Mouse (Mus musculus): ENCODE measurements around the gene Cacna2d3.
A peak's percentile ranks its signal among the peaks of the same experiment; 100 is the strongest.

The Cacna2d3 gene

DNA sequence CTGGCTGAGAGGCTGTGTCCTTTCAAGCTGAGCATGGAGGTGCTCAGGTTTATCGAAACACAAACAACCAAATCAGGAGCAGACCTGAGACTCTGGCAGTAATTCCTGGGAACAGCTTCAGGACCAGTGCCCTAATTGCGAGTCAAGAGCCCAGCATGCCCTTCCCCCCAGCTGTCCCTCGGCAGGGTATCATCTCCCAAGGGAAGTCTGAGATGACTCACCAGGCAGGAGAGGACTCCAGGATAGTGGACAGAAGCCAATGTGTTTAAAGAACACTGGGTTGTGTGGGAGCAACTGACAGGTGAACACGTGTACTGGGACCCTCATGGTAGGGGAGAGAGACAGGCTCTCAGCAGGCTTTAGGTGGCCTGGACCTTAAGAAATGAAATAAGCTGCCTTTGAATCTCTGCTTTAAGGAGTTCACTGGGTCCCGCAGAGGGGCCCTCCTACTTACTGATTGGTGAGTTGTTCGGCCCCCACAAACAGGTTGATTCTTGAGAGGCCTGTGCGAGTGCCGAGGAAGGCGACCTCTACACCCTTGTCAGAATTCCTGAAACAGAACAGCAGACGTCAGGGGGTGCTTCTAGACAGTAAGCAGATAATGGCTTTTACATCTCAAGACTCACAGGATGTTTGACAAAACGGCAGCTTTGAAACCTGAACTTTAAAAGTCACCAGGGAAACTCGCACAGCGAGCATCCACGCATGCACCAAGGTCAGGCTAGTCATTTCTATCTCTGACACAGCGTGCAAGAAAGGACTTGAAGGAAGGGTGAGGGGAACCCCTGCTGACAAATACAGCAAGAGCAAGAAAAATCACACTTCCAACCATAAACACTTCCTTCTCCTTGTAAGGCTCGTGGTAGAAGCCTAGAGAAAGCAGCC is 669.5 kb downstream of the Cacna2d3 start:
- DNase-seq = no peak

DNA sequence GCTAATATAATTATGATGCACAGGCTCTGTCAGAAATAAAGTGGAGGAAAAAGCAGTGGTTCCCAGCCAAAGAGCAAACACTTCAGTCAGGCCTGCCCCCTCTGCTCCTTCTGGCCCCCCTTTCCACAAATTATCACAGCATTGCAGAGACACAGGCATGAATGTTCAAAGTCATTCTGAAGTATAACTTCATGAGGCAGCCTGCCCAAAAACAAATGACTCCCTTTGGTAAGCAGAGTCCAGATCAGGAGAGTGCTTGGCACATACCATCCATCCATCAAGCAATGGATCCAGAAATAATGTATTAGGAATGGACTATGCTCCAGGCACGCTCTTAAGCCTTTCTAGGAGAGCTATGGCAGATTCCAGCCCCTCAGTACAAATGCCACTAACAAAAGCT is 679.3 kb downstream of the Cacna2d3 start:
- DNase-seq = no peak

DNA sequence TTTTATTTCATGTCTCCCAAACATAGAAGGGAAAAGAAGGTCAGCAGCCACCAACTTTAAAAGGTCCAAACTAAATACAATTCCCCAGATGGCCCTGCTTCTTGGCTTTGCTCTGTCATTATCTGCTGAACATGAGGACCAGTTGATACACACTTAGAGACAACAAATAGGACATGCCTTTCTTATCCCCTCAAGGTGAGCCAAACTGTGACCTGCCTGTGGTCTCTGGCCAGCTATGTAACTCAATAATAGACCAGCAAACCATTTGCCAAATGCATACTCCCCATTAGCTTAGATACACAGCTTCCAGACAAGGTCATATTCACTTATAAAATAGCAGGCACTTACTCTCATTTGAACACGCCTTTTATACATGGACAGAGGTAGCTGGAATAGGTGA is 680.2 kb downstream of the Cacna2d3 start:
- no peak for DNase-seq

DNA sequence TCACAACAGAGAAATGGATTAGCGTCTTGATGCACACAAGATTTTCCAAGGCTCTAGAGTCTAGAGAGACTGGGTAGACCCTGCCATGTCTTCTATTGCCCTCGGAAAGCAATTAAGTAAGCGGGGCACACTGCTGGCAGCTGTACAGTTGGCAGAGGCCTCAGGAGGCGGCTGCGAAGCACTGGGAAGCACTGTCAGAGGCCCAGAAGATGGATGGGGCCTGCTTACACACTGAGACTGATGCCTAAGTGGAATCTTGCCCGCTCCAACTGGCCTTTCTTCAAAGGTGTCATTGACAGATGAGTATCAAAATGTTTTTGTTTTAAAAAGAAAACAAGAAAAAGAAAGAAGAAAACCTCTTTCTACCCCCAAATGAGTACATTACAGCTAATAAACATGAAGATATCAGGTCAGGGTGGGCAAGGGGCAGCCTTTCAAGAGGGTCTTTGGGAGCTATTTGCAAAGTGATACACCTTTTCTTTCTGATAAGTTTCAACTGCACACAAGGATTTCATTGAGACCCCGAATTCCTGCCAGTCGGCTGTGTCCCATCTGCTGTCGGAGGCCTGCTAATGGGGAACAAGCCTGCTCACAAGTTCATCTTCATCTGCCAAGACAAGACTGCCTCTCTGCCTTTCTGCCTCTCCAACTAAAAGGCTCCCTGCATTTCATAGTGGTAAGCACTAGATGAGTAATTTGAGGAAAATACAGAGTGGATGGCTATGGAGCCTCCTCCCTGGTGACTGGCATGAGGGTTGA is 680.9 kb downstream of the Cacna2d3 start:
- peak in 1 of 2 experiments; percentile 16 for DNase-seq

DNA sequence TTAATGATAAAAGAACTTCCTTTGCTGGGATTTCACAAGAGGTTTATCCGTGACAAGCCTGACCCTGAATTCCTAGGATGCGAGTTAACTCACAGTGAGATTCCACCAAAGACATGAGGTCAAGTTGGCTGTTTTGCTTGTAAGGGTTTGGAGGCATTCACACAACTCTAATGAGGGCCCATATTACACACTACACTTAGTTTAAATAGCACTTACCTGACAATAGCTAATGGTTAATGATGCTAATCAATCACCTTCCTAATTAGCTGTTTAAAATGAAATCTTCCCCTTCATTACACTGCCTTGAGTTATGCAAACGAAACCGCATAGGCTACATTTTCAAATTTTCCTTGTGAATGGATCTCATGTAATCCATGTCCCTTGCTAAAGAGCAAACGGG is 683.4 kb downstream of the Cacna2d3 start:
- no peak for DNase-seq

DNA sequence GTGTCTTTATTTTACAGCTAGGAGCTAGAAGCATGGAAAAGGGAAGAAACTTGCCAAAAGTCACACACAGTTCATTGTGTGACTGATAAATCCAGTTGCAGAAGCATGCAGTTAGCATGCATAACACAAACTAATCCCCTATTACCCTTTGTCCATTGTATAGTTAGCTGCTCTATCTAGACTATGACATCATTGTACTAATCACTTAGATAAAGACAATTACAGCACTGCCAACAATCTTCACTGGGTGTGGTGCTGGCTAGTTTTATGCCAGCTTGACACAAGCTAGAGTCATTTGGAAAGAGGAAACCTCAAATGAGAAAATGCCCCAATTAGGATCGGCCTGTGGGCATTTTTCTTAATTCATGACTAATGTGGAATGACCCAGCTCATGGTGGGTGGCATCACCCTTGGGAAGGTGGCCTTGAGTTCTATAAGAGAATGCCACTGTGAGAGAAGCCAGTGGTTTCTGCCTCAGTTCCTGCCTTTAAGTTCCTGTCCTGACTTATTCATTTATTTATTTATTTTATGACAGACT is 689.7 kb downstream of the Cacna2d3 start:
- DNase-seq = no peak

DNA sequence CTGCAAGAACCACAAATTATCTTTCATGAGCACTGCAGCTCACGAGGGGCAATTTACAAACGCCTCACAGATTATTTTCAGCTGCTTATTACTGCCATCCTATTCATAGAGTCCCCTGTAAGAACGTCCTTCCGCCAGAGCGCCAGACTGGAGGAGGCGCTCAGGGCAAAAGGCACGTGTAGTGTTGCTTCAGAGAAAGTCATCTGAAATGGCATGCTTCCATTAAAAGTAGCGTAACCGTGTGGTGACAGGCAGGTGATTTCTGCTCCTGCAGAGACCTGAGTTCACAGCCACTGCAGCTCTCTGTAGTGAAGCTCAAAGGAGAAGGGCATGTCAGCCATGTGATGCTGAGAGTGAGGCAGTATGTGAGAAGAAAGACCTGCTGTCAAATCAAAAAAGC is 691.1 kb downstream of the Cacna2d3 start:
- DNase-seq = no peak

DNA sequence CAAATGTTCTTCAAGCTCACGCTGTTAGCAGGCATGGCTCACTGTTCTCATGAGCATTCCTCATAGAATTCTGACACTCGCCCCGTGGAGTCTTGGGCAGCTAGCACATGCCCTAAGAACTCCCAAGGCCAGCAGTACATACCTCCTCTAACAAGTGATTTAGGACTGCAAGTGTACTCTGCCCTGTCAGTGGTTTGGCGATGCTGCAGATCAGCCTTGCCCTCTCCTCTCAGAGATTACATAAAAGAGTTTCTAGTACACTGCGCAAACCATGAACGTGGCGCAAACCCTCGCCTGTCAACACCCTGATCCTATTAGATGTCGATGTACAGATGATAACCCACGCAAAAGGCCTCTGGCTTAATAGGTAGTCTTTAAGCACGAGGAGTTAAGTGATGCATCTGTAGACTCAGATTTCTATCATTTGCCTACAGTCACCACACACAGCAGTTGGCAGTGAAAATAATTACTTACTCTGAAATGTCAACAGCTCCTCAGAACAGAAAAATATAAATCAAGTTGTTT is 691.7 kb downstream of the Cacna2d3 start:
- no peak for DNase-seq

DNA sequence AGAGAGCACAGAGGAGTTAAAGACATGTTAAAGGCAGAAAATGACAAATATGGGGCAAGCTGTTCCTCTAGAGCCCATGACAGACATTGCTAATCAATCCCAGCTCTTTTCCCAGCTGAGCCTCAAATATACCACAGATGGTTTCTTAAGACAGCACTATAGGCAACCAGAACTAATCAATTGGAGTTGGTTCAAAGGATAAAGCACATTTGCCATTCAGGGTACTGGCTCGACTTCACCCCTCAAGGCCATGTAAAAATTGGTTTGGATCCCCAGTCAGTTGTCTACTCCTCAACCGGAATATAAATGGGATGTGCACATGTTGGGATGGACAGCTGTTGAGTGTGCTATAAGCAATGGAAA is 692.6 kb downstream of the Cacna2d3 start:
- no peak for DNase-seq

DNA sequence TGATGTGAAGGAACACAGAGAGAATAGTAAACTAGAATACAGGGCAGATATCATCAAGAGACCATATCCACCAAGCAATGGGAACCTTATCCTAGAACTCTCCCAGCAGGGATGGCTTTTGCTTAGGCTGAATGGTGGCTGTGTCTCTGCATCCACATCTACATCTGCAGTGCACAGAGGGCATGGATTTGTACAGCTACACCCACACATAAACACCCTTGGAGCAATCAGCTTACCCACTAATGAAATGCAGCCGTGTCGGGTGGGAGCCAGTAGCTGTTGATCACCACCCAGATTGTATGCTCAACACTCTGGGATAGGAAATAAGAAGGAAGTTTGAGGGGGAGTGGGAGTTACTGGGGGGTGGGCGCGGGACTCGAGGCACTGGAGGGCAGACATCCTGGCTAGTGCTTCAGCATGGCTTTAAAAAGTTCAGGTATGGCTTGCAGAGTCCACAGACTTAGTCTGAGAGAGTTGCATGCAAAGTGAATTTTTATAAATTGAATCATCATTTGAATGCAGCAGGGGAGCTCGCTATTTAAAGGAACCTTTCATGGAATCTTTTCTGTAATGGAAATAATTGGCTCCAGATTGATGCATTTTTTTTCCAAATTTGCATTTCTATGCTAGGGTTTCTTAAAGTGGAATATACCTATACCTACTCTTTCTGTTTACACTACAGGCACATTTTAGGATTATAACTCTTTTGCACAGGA is 693.1 kb downstream of the Cacna2d3 start:
- DNase-seq = no peak

DNA sequence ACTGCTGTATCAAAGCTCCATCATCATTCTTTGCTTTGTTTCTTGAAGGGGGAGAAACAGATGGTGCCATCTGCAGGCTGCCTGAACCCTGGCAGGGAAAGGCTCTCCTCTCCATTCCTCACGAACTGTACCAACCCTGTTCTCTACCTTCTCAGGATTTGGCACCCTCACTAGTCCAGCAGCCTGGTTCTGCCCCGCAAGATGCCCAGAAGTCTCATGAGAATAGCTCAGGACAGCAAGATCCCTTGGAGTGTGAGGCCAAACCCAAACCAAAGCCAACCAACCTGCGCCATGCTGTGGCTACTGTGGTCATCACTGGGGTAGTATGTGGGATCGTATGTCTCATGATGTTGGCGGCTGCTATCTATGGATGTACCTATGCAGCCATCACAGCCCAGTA is 694.4 kb downstream of the Cacna2d3 start:
- peak; percentile 52 to 71 for DNase-seq

DNA sequence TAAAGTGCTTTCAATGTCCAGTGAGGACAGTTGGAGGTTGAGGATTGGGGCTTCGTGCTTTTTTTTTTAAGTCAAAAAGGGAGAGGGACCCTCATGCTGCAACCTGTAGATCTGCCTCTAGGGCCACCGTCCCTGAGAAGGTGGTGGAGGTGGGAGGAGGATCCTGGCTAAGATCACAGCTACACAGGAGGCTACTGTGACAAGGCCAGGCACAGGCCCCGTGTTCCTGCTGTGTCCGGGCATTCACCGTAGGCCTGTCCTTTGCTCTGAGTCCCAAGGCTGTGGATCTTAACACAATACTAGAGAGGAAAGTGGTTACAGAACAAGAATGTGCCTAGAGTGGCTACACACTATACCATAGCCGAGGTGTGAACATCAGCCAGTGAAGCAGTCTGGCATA is 696.3 kb downstream of the Cacna2d3 start:
- peak in 1 of 2 experiments; percentile 12 for DNase-seq

DNA sequence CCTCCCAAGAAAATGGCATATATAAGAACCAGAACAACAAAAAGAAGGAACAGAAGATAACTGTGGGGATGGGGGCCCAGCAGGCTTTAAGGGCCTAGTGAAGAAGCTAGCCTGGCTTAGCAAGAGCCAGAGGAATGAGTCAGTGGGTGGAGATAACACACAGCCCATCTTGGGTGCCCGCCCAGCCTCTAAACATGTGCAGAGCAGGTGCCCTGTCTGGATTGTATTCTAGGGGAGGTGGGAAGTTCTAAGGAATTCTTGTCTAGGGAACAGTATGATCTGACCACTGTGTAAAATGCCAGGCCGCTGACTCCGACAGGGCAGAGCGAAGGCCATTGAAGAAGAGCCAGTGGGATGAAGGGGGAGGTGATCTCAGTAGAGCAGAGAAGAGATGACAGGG is 698.4 kb downstream of the Cacna2d3 start:
- no peak for DNase-seq

DNA sequence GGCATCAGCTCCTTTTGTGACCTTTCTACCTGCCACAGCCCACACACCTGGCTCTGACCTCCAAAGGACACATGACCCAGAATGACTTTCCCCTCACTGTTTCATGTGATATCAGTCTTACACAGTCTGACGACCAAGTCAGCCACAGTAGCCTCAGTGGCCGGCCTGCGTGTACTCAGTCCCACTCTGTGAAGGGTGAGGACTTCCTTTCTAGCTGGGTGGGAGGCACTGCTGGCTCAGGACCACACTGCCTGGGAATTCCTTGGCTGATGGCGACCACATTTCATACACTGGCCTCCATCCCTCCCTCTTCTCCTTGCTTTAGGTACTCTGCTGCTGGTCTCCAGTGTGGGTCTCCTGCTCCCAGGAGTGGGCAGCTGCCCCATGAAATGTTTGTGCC is 700.4 kb downstream of the Cacna2d3 start:
- no peak for DNase-seq

DNA sequence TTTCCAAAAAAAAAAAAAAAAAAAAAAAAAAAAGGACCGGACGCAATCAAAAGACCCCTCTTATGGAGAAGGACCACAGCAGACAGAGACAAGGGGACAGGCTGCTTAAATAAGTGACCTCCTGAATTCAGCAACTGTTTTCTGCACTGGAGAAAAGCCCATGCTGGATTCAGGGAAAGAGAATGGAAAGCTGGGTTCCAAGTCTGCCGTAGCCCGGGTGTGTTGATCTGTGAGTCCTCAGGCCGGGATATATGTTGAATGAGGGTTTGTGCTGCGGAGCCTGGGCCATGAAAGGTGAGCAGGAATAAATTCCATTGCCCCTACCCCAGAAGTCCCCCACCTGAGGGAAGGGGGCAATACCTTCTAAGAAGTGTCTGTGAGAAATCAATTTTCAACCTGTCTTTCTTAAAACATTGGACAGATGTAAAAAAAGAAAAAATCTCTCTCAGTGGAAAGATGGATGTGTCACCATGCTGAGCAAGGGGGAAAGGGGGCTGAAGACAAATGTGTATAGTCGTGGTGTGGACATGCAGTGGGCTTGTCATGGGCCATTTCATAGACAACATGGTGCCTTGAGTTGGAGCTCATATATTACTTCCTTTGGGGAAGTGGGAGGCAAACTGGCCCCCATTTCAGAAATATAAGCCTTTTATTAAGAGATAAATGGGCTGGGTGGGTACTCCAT is 703.2 kb downstream of the Cacna2d3 start:
- DNase-seq = no peak

DNA sequence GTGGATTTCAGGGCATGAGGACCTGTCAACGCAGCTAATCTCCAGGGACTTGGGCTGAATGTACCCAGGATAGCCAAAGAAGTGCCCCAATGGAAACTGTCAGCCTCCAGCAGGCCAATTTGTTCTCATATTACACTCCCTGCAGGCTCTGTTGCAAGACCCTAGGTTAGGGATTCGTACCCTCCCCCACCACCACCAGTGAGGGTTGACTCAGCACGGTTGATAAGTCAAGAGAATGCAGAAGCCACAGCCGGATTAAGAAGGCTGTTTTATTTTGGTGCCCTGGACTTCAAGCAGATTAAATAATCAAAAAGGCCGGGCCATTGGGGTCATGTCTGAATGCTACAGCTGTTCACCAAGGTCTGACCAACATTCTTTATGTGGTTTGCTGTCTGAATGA is 703.8 kb downstream of the Cacna2d3 start, which contains the start of gene Lrtm1:
Lrtm1 (plus strand) TSS at position 326 of the 400 bp plus-strand sequence.
- DNase-seq = no peak

DNA sequence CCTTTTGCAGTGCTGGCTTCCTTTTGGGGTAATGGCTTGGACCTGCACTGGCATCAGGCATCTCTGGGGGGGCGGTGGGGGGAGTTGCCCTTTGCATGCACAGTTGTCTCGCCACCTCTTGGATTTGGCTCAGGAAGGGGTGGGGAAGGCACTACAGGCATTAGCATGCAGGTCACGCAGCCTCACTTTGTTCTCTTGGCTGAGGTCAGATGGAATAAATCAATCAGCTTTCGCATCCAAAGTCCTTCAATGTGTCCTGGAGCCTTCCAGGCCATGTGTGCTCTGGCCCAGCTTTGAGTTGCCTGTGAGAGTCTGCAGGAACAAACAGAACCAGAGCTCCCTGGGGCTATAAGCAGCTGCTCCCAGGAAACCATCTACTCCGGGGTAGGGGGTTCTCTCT is 705.8 kb downstream of the Cacna2d3 start:
- peak in 1 of 2 experiments; percentile 17 for DNase-seq

DNA sequence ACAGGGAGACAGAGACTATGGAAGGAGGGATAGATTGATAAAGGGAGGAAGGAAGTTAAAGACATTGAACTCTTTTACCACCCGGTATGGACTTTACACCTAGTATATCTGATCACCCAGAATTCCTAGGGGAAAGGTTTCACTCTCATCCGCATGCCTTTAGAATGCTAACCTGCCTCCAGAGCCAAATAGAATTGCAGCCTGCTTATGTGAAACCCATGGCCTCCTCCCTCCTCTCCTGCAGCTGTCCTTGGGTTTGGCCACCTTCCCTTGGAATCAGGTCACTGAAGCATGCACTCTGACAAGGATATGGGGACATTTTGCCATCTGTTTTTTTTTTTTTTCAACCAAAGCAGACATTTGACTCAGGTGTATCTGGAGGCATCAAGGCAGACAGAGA is 707.0 kb downstream of the Cacna2d3 start:
- peak; percentile 40 to 55 for DNase-seq

DNA sequence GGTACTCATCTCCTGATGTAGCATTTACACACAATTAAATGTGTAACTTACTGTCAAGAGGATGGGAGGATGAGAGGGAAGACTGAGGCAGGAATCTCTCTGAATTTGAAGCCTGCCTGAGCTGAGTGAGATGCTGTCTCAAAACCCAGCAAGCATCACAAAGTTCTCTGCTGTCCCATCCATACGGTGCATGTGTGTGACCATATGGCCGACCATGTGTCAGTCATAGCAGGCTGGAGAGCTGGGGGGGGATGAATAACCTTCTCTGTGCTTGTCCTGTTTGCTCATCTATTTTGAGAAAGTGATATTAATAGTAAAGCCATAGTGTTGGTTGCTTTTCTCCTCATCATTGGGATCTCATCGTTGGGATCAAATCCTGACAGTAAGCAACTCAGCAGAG is 708.5 kb downstream of the Cacna2d3 start:
- DNase-seq = peak; percentile 38 to 43

DNA sequence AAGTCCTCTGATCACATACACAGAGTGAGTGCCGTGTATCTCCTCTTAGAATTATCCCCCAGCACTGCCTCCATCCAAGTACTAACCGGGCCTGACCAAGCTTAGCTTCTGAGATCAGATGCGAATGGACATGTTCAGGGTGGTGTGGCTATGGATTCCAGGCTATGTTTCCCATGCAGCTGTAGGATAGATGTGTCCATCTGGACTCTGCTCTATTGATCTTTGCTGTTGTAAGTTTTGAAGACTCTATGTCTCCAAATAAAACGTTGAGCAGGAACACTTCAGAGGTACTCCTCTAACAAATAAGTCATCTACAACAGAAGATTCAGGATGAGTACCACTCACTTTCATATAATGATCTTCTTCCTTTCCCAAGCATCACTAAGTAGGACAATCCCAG is 712.0 kb downstream of the Cacna2d3 start:
- DNase-seq = no peak

DNA sequence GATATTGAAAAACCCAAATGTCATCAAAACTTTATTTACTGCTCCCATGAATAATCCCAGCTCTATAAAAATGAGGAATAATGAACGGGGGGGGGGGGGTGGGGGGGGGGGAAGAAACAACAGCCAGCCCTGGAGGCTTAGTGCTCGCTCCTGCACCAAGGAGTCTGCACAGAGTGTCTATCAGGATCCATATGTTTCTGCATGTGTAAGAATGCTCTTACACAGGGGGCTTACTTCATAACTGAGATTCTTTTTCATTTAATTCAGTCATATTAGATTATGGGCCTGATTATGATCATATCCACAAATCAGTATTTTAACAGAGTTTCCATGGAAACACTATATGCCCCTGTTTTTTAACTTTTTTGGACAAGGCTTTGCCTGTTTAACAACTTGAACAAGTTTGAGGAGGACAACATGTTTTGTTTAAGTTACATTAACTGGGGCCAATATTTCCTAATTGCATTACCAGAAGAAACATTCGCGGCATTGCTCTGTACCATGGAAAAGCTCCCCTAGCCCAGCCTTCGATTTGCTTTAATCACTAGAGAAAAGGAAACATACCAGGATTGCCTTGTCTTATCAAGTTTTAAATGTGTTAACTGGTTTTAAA is 716.3 kb downstream of the Cacna2d3 start:
- no peak for DNase-seq

DNA sequence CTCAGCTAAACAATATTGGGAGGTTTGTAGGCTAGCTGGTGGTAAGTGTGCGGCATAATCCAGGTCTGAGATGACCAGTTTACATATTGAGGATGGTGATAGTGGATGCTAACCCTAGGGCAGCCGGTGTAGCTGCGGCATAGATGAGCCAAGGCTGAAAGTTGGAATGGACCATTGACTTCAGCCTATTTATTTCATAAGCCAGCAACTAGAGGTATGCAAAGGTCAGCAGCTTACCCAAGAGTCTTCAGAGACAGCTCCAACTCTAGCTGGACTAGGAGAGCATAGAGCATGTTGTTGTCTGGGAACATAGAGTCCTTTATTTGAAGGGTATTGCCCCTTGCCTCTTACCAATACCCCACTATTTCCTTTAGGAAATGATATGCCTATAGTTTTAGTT is 725.1 kb downstream of the Cacna2d3 start:
- no peak for DNase-seq

Data from cerebellum, adult 18-20 months (tissue).